Mouse (Mus musculus) G1E (cell line): ENCODE data around the gene Ift172.

ENCODE experiments used
- CTCF ChIP-seq: IDR thresholded peaks from 2 replicates; pipeline ENCODE4 v1.5.1; 2012; ENCODE audit warnings: low read depth, low read length, inconsistent platforms, mixed read lengths
- GATA1 ChIP-seq: IDR thresholded peaks from 2 replicates; pipeline ENCODE4 v1.6.1; 2012; ENCODE audit warnings: borderline replicate concordance, low read length, inconsistent platforms, mixed read lengths
- GATA2 ChIP-seq: IDR thresholded peaks from 2 replicates; pipeline ENCODE4 v1.6.1; 2012; ENCODE audit warnings: low read depth, low read length, inconsistent platforms, borderline replicate concordance
- POLR2AphosphoS5 ChIP-seq: IDR thresholded peaks from 2 replicates; pipeline ENCODE4 v1.6.1; 2012; ENCODE audit warnings: low read depth, low read length, inconsistent platforms; ENCODE audit not compliant: insufficient replicate concordance
- TAL1 ChIP-seq: conservative IDR thresholded peaks from 2 replicates; pipeline ENCODE4 v1.6.1; 2012; ENCODE audit warnings: low read depth, low read length, inconsistent platforms, mixed read lengths

DNA sequence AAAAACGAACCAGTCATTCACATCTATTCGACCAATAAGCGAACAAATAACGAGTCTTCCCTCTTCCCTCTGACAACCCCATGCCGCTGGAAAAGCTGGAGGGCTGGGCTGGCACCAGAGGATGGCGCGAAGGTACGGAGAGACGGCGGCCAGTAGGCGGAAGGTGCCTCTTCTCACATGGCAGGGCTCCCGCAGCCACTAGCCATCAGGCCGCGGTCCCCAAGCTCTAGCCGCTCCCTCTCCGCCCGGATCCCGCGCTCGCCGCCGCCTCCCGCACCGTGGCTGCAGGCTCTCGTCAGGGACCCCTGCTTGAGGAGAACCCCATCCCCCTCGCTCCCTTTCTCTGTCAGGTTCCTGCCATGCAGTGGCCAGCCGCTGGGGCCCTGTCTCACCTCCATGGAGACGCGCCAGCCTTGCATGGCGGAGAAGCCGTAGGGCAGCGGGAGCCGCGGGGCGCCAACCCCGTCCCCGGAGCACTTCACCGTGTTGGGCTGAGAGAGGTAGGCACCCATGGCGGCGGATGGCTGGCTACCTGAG, 70.9 kb downstream of the Ift172 start:
- no peak for TF ChIP-seq POLR2AphosphoS5
- no peak for TF ChIP-seq CTCF
- no peak for TF ChIP-seq GATA1
- TF ChIP-seq TAL1, result no peak
- no peak for TF ChIP-seq GATA2
